Mouse (Mus musculus) layer of hippocampus, postnatal 10 days (tissue): ENCODE data around the gene Ttc9c. TPM values are rescaled to one million over a fixed set of nuclear protein-coding genes. Genes with fewer than 3 reads are reported as not detected.
A peak's percentile ranks its signal among the peaks of the same experiment; 100 is the strongest.
"Not testable (repeated sequence)": the region's sequence is repeated elsewhere in the genome, so short reads cannot be mapped to it uniquely, and the experiment has no call there.

Source experiments
- DNase-seq, 2 experiments: peaks; one replicate each; pipeline ENCODE4 v3.0.0; 2021; ENCODE audit warnings: low spot score in 2 of 2
- long read RNA-seq: library from polyadenylated mRNA; stranded (forward); transcript quantifications from one replicate; pipeline ENCODE4 v2.0.0, GENCODE M21; 2023
- total RNA-seq, 2 experiments: library from RNA; stranded (reverse); gene quantifications; 2 replicates each; pipeline ENCODE4 v1.2.3; 2021

Gene Ttc9c
- 10 to 100 TPM; 27.8 to 34.5 TPM for total RNA-seq
- long read RNA-seq, transcript Ttc9c-201 (3 exons, 1,585 nt) = major isoform, 9 of 15 reads
- long read RNA-seq, partial matches to known transcripts = 0 of 15 reads
- long read RNA-seq, other reads (novel, unspliced or antisense) = 3 of 15 reads

- DNase-seq = peak; percentile 91 to 95
Observed at GRCm38 (mm10) chr19:8818801-8819595, at the start of gene Ttc9c. Gene Ttc9c, minus strand, starts transcription at chr19:8819333.

GRCm38 (mm10) chr19:8864265-8864664 lies 45.1 kb upstream of the Ttc9c start:
- no peak for DNase-seq

GRCm38 (mm10) chr19:8859018-8859417 lies 39.9 kb upstream of the Ttc9c start:
- DNase-seq = no peak

GRCm38 (mm10) chr19:8857689-8858088 lies 38.6 kb upstream of the Ttc9c start:
- DNase-seq = peak in 1 of 2 experiments; percentile 45

GRCm38 (mm10) chr19:8853117-8853516 lies 34.0 kb upstream of the Ttc9c start:
- no peak for DNase-seq

- no peak for DNase-seq
Observed at GRCm38 (mm10) chr19:8852236-8852928, 33.2 kb upstream of the Ttc9c start.

- DNase-seq = no peak
Observed at GRCm38 (mm10) chr19:8851639-8852038, 32.5 kb upstream of the Ttc9c start.

- no peak for DNase-seq
Observed at GRCm38 (mm10) chr19:8850402-8850901, 31.3 kb upstream of the Ttc9c start, which contains the start of gene Lrrn4cl. Gene Lrrn4cl, plus strand, starts transcription at chr19:8850768.

GRCm38 (mm10) chr19:8848356-8848755 lies 29.2 kb upstream of the Ttc9c start:
- DNase-seq = no peak

GRCm38 (mm10) chr19:8844371-8845129 lies 25.4 kb upstream of the Ttc9c start:
- DNase-seq = peak; percentile 83 to 86

GRCm38 (mm10) chr19:8842961-8843360 lies 23.8 kb upstream of the Ttc9c start:
- no peak for DNase-seq

GRCm38 (mm10) chr19:8841012-8841411 lies 21.9 kb upstream of the Ttc9c start:
- no peak for DNase-seq

- peak; percentile 71 to 75 for DNase-seq
Observed at GRCm38 (mm10) chr19:8839908-8840791, 21.0 kb upstream of the Ttc9c start.

- DNase-seq = peak; percentile 70 to 78
Observed at GRCm38 (mm10) chr19:8839103-8839907, 20.2 kb upstream of the Ttc9c start, which contains the start of gene Gng3. Gene Gng3, minus strand, starts transcription at chr19:8839194.

GRCm38 (mm10) chr19:8838041-8838730 lies 19.1 kb upstream of the Ttc9c start:
- DNase-seq = peak in 1 of 2 experiments; percentile 72

GRCm38 (mm10) chr19:8837251-8837791 lies 18.2 kb upstream of the Ttc9c start, which contains the start of gene Bscl2:
Gene Bscl2, plus strand, starts transcription at chr19:8837467.
- peak; percentile 90 to 92 for DNase-seq

GRCm38 (mm10) chr19:8836327-8836726 lies 17.2 kb upstream of the Ttc9c start:
- not testable (repeated sequence) for DNase-seq

GRCm38 (mm10) chr19:8832971-8833370 lies 13.8 kb upstream of the Ttc9c start:
- DNase-seq = no peak
